Mouse (Mus musculus) CH12.LX (cell line): Measurements from ENCODE around the gene Usp32.
A peak's percentile ranks its signal among the peaks of the same experiment; 100 is the strongest.

Source experiments
- CHD2 ChIP-seq: IDR thresholded peaks from 2 replicates; pipeline ENCODE4 v1.6.1; 2011; ENCODE audit warnings: low read length, improper control_type of control experiment
- CTCF ChIP-seq, 2 experiments: IDR thresholded peaks in 1 of 2; conservative IDR thresholded peaks in 1 of 2; 2 replicates each; pipeline ENCODE4 v1.5.1; 2011 to 2012; ENCODE audit warnings: low read depth in 2 of 2, low read length in 2 of 2, improper control_type of control experiment in 1 of 2, inconsistent platforms in 1 of 2, mild to moderate bottlenecking in 1 of 2, moderate library complexity in 1 of 2
- ELF1 ChIP-seq: IDR thresholded peaks from 2 replicates; pipeline ENCODE4 v1.6.1; 2014; ENCODE audit warnings: low read depth, mild to moderate bottlenecking, inconsistent platforms, low read length, improper control_type of control experiment
- JUND ChIP-seq: conservative IDR thresholded peaks from 2 replicates; pipeline ENCODE4 v1.6.1; 2011; ENCODE audit warnings: low read depth, low read length, improper control_type of control experiment
- KAT2A ChIP-seq: IDR thresholded peaks from 2 replicates; pipeline ENCODE4 v1.6.1; 2012; ENCODE audit warnings: low read length, improper control_type of control experiment, inconsistent platforms; ENCODE audit not compliant: insufficient replicate concordance
- MAFK ChIP-seq: IDR thresholded peaks from 2 replicates; pipeline ENCODE4 v1.6.1; 2011; ENCODE audit warnings: low read length, improper control_type of control experiment; ENCODE audit not compliant: insufficient replicate concordance
- MAX ChIP-seq: IDR thresholded peaks from 2 replicates; pipeline ENCODE4 v1.6.1; 2011; ENCODE audit warnings: low read length, improper control_type of control experiment
- MXI1 ChIP-seq: IDR thresholded peaks from 2 replicates; pipeline ENCODE4 v1.6.1; 2011; ENCODE audit warnings: mild to moderate bottlenecking, low read depth, low read length, improper control_type of control experiment
- POLR2A ChIP-seq: IDR thresholded peaks from 2 replicates; pipeline ENCODE4 v1.6.1; 2011; ENCODE audit warnings: low read depth, mild to moderate bottlenecking, improper control_type of control experiment, low read length
- TBP ChIP-seq: conservative IDR thresholded peaks from 2 replicates; pipeline ENCODE4 v1.6.1; 2011; ENCODE audit warnings: low read depth, low read length, improper control_type of control experiment
- USF1 ChIP-seq: IDR thresholded peaks from 2 replicates; pipeline ENCODE4 v1.6.1; 2014; ENCODE audit warnings: low read depth, mild to moderate bottlenecking, inconsistent platforms, low read length, improper control_type of control experiment

- no peak for TF ChIP-seq MAFK
- no peak for TF ChIP-seq POLR2A
- no peak for TF ChIP-seq KAT2A
- no peak for TF ChIP-seq TBP
- TF ChIP-seq MAX = no peak
- TF ChIP-seq CTCF (conservative IDR thresholded peaks at IDR 0.05 in 1 of 2, IDR thresholded peaks at IDR 0.05 in 1 of 2; ENCODE audit: low read depth in 2 of 2, low read length in 2 of 2) = peak; percentile 72 to 78
- TF ChIP-seq CHD2 = no peak
- no peak for TF ChIP-seq JUND
- no peak for TF ChIP-seq ELF1
- TF ChIP-seq USF1 = no peak
- no peak for TF ChIP-seq MXI1
Measured at GRCm38 (mm10) chr11:84978113-84978512, 161.8 kb downstream of the Usp32 start.
